Mouse (Mus musculus) neural tube, embryonic 11.5 days (tissue): ENCODE measurements around the gene Irs3. TPM values are rescaled to one million over a fixed set of nuclear protein-coding genes. Genes with fewer than 3 reads are reported as not detected.

Experiments used
- ATAC-seq: fragments of 200-750 bp; cut with Nextera tagmentation; 2 replicates; pipeline ENCODE4 v1.8.0; 2017; ENCODE audit warnings: moderate number of reproducible peaks, mild to moderate bottlenecking, moderate TSS enrichment, moderate library complexity; ENCODE audit not compliant: insufficient read depth, low FRiP score, low TSS enrichment
- DNase-seq: peaks from one replicate; pipeline ENCODE4 v3.0.0-alpha.2; 2015; ENCODE audit warnings: low spot score
- H3K27ac ChIP-seq: fragments of 300-500 bp; sonication (generic); 2 replicates; pipeline ENCODE4 v1.5.1; 2014; ENCODE audit warnings: low read depth, mild to moderate bottlenecking, low read length
- H3K27me3 ChIP-seq: fragments of 300-500 bp; sonication (generic); 2 replicates; pipeline ENCODE4 v1.6.1; 2014; ENCODE audit warnings: mild to moderate bottlenecking, low read length, mixed read lengths; ENCODE audit not compliant: control insufficient read depth, insufficient read depth
- H3K36me3 ChIP-seq: fragments of 300-500 bp; sonication (generic); 2 replicates; pipeline ENCODE4 v1.6.1; 2014; ENCODE audit warnings: mild to moderate bottlenecking, low read length, moderate library complexity, mixed read lengths; ENCODE audit not compliant: control insufficient read depth, insufficient read depth
- H3K4me1 ChIP-seq: fragments of 300-500 bp; sonication (generic); 2 replicates; pipeline ENCODE4 v1.6.1; 2014; ENCODE audit warnings: low read length, mixed read lengths; ENCODE audit not compliant: control insufficient read depth, insufficient read depth
- H3K4me2 ChIP-seq: fragments of 300-500 bp; sonication (generic); 2 replicates; pipeline ENCODE4 v1.6.1; 2014; ENCODE audit warnings: low read depth, mild to moderate bottlenecking, moderate library complexity
- H3K4me3 ChIP-seq: fragments of 300-500 bp; sonication (generic); 2 replicates; pipeline ENCODE4 v1.5.1; 2014; ENCODE audit warnings: low read depth, low read length
- H3K9ac ChIP-seq: fragments of 300-500 bp; sonication (generic); 2 replicates; pipeline ENCODE4 v1.6.1; 2014; ENCODE audit warnings: mild to moderate bottlenecking, low read length
- H3K9me3 ChIP-seq: fragments of 300-500 bp; sonication (generic); 2 replicates; pipeline ENCODE4 v1.6.1; 2016; ENCODE audit warnings: low read length; ENCODE audit not compliant: control insufficient read depth
- WGBS: fragments of 180-500 bp; shearing (Covaris S2); extraction: QIAGEN DNeasy Blood & Tissue Kit; methylation state at CpG from one replicate; pipeline ENCODE4 v1.1.7; 2014; 5-methylcytosine and 5-hydroxymethylcytosine counted together
- polyA plus RNA-seq: library from polyadenylated mRNA; unstranded; fragments of >200 nt; fragmentation: Nextera tagmentation; extraction: Ambion mirVana; gene quantifications from 2 replicates; pipeline ENCODE4 v1.2.1, GENCODE M21; 2014

The Irs3 gene
- polyA plus RNA-seq, 1 experiment from 2014 or later = 0.12 TPM

GRCm38 (mm10) chr5:137633397-137634084 is 12.0 kb downstream of the Irs3 start:
- peaks cover 6% of the 10 kb centered on the region for H3K36me3 ChIP-seq
- ATAC-seq = no peak
- 84% methylated on average over 12 of the region's 12 CpGs for WGBS

GRCm38 (mm10) chr5:137631591-137631990 is 13.9 kb downstream of the Irs3 start:
- Histone ChIP-seq H3K27me3 (no peaks in the 10 kb centered on the region), H3K4me2 (no peak overlapping the region), H3K4me1 (peaks cover 20% of the 10 kb centered on the region), H3K36me3 (peaks cover 3% of the 10 kb centered on the region), H3K27ac (no peak overlapping the region), H3K9ac (peak overlapping the region; percentile 10; the same call in 1 of the 2 replicates), H3K9me3 (no peaks in the 10 kb centered on the region), H3K4me3 (no peak overlapping the region)
- 60% methylated on average over 4 of the region's 4 CpGs for WGBS
- ATAC-seq (no peak), DNase-seq (no peak)

More at GRCm38 (mm10) chr5:137633397-137634084, 12.0 kb downstream of the Irs3 start:
- Histone ChIP-seq H3K9ac (no peak overlapping the region), H3K4me1 (peaks cover 20% of the 10 kb centered on the region), H3K4me3 (no peak overlapping the region), H3K27ac (no peak overlapping the region), H3K9me3 (no peaks in the 10 kb centered on the region), H3K4me2 (no peak overlapping the region), H3K27me3 (no peaks in the 10 kb centered on the region)
- no peak for DNase-seq

DNA sequence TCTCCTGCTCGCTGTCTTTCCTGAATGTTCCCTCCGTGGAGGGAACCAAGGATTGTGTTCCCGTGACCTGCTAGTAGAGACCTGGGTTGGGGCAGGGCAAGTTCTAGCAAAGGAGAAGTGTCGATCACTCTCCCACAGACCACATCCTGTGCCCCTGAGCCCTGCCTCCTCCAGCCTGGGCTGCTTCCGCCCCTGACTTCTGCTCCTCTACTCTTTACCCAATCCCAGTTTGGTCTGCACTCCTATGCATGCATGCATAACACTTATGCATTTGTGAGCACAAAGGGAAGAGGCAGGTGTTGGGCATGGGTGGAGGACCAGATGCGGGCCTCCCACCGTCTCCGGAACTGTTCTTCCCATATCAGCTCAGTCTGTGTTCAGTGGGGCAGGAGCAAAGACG is 14.3 kb downstream of the Irs3 start:
- Histone ChIP-seq H3K9ac (no peak overlapping the region), H3K36me3 (no peaks in the 10 kb centered on the region; the same call in 1 of the 2 replicates), H3K27ac (no peak overlapping the region), H3K27me3 (no peaks in the 10 kb centered on the region), H3K9me3 (no peaks in the 10 kb centered on the region), H3K4me1 (peaks cover 20% of the 10 kb centered on the region), H3K4me3 (no peak overlapping the region), H3K4me2 (peak overlapping the region; percentile 82)
- no peak for DNase-seq
- WGBS = 67% methylated on average over 9 of the region's 9 CpGs
- no peak for ATAC-seq

DNA sequence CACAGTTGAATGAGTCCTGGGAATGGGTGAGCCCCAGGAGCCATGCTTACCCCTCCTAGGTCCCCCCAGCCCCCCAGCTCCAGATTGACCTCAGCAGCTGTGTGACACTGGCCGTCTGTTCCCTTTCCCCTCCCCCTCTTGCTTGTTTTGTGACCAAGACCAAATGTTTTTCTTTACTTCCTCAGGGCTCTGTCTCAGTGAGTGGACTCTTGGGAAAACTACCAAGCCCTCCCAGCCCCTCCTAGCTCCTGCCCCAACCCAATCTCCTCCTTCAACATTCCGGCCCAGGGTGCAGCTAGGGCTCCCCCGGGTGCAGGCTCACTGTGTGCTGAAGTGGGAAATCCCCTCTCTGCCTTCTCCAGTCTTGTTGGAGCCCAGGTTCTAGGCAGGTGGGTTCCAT is 14.9 kb downstream of the Irs3 start:
- H3K9ac ChIP-seq = 0 out of 2 replicates have a peak overlapping the region, but pooled peaks have one; percentile 8
- no peaks in the 10 kb centered on the region; the same call in 1 of the 2 replicates for H3K36me3 ChIP-seq
- peak overlapping the region; percentile 91 for H3K4me3 ChIP-seq
- WGBS = 31% methylated on average over 3 of the region's 3 CpGs
- no peak overlapping the region for H3K27ac ChIP-seq
- H3K9me3 ChIP-seq = no peaks in the 10 kb centered on the region
- no peak for ATAC-seq
- no peaks in the 10 kb centered on the region for H3K27me3 ChIP-seq
- DNase-seq = no peak
- peaks cover 20% of the 10 kb centered on the region for H3K4me1 ChIP-seq
- H3K4me2 ChIP-seq = peak overlapping the region; percentile 82

- peak overlapping the region; percentile 91 for H3K4me3 ChIP-seq
- H3K9me3 ChIP-seq = no peaks in the 10 kb centered on the region
- no peak overlapping the region; the same call in 1 of the 2 replicates for H3K27ac ChIP-seq
- DNase-seq = no peak
- peak overlapping the region; percentile 83 for H3K9ac ChIP-seq
- peaks cover 20% of the 10 kb centered on the region for H3K4me1 ChIP-seq
- H3K4me2 ChIP-seq = peak overlapping the region; percentile 82
- H3K36me3 ChIP-seq = no peaks in the 10 kb centered on the region
- H3K27me3 ChIP-seq = no peaks in the 10 kb centered on the region
- ATAC-seq = no peak
- WGBS = 28% methylated on average over 6 of the region's 6 CpGs
Measured at GRCm38 (mm10) chr5:137629906-137630545, 15.5 kb downstream of the Irs3 start.

- Histone ChIP-seq H3K9me3 (no peaks in the 10 kb centered on the region), H3K27me3 (no peaks in the 10 kb centered on the region), H3K4me1 (peaks cover 20% of the 10 kb centered on the region), H3K4me2 (peak overlapping the region; percentile 82), H3K27ac (peak overlapping the region; percentile 91), H3K4me3 (peak overlapping the region; percentile 91), H3K9ac (peak overlapping the region; percentile 83), H3K36me3 (no peaks in the 10 kb centered on the region)
- DNase-seq (no peak), ATAC-seq (peak; percentile 46)
- under 1% methylated on average over 23 of the region's 23 CpGs for WGBS
Measured at GRCm38 (mm10) chr5:137629306-137629721, 16.2 kb downstream of the Irs3 start.

DNA sequence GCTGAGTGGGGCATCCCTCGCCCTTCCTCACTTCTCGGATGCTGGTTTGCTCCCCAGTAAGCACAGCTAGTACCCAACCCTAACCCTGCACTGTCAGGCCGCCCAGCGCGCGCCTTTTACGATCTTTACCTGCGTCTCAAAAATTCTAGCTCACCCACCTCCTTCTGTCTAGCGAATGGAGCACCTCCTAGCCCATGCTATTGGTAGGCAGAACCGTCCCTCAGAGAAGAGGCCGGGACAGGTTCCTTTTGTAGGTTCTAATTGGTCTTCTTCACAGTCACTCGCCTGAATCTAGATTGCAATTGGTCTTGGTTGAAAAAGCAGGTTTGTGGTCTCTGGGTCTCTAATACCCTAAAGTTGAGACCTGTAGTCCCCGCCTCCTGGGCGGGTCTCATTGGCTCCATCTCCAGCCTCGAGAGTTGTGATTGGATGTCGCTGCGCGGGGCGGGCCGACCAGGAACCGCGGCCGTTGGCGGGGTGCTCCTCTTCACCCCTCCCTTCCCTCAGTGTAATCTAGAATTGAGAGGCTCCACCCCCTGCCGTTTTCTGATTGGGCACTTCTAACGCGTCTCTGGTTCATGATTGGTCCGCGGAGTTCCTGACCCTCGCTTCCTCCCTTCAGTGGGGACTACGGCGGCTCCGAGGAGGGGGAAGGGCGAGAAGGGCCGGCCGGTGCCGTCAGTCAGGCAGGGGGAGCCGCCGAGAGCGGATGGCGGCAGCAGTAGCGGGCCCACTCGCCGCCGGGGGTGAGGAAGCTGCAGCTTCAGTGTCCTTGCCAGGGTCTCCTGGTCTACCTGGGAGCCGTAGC is 16.8 kb downstream of the Irs3 start, which contains the start of the genes Fbxo24, Lrch4 and Gm20605:
Fbxo24 (minus strand) TSS at position 505 of the 808 bp plus-strand sequence.
Lrch4 (plus strand) TSS at position 624 of the 808 bp plus-strand sequence.
Gm20605 (plus strand) TSS at position 678 of the 808 bp plus-strand sequence.
- Histone ChIP-seq H3K27ac (peak within 1 kb of the TSS; percentile 91), H3K36me3 (no peaks in the 10 kb centered on the region), H3K9ac (peak within 1 kb of the TSS; percentile 83), H3K4me3 (peak within 1 kb of the TSS; percentile 91), H3K9me3 (no peaks in the 10 kb centered on the region), H3K4me2 (peak within 1 kb of the TSS; percentile 82), H3K27me3 (no peaks in the 10 kb centered on the region), H3K4me1 (peaks cover 20% of the 10 kb centered on the region)
- ATAC-seq (peak; percentile 99), DNase-seq (peak; percentile 100)
- WGBS = under 1% methylated on average over 46 of the region's 46 CpGs

- ATAC-seq (no peak), DNase-seq (peak; percentile 31)
- Histone ChIP-seq H3K9ac (peak overlapping the region; percentile 52), H3K36me3 (no peaks in the 10 kb centered on the region), H3K27ac (peak overlapping the region; percentile 61), H3K4me2 (peak overlapping the region; percentile 62), H3K9me3 (no peaks in the 10 kb centered on the region), H3K27me3 (no peaks in the 10 kb centered on the region), H3K4me1 (peaks cover 20% of the 10 kb centered on the region), H3K4me3 (peak overlapping the region; percentile 91)
- 5% methylated on average over 9 of the region's 9 CpGs for whole genome bisulfite sequencing
Measured at GRCm38 (mm10) chr5:137627991-137628390, 17.5 kb downstream of the Irs3 start.
